Mouse (Mus musculus) CH12.LX (cell line): ENCODE measurements around the gene Grpel1.

Experiments
- CTCF ChIP-seq, 2 experiments: IDR thresholded peaks in 1 of 2; conservative IDR thresholded peaks in 1 of 2; 2 replicates each; pipeline ENCODE4 v1.5.1; 2011 to 2012; ENCODE audit warnings: low read depth in 2 of 2, low read length in 2 of 2, improper control_type of control experiment in 1 of 2, inconsistent platforms in 1 of 2, mild to moderate bottlenecking in 1 of 2, moderate library complexity in 1 of 2
- HCFC1 ChIP-seq: IDR thresholded peaks from 2 replicates; pipeline ENCODE4 v1.6.1; 2012; ENCODE audit warnings: low read depth, mild to moderate bottlenecking, inconsistent platforms, low read length, improper control_type of control experiment
- IRF4 ChIP-seq: IDR thresholded peaks from 2 replicates; pipeline ENCODE4 v1.6.1; 2014; ENCODE audit warnings: low read depth, mild to moderate bottlenecking, inconsistent platforms, low read length, improper control_type of control experiment
- MAFK ChIP-seq: IDR thresholded peaks from 2 replicates; pipeline ENCODE4 v1.6.1; 2011; ENCODE audit warnings: low read length, improper control_type of control experiment; ENCODE audit not compliant: insufficient replicate concordance
- POLR2A ChIP-seq: IDR thresholded peaks from 2 replicates; pipeline ENCODE4 v1.6.1; 2011; ENCODE audit warnings: low read depth, mild to moderate bottlenecking, improper control_type of control experiment, low read length
- SMC3 ChIP-seq: IDR thresholded peaks from 2 replicates; pipeline ENCODE4 v1.6.1; 2011; ENCODE audit warnings: low read depth, low read length, improper control_type of control experiment
- TCF12 ChIP-seq: IDR thresholded peaks from 2 replicates; pipeline ENCODE4 v1.6.1; 2014; ENCODE audit warnings: low read depth, mild to moderate bottlenecking, inconsistent platforms, low read length, improper control_type of control experiment
- USF2 ChIP-seq: conservative IDR thresholded peaks from 2 replicates; pipeline ENCODE4 v1.6.1; 2011; ENCODE audit warnings: low read depth, low read length, improper control_type of control experiment

GRCm38 (mm10) chr5:36452821-36453220, 12.0 kb upstream of the Grpel1 start:
- no peak for TF ChIP-seq POLR2A
- TF ChIP-seq SMC3, result no peak
- TF ChIP-seq CTCF (conservative IDR thresholded peaks at IDR 0.05 in 1 of 2, IDR thresholded peaks at IDR 0.05 in 1 of 2; ENCODE audit: low read depth in 2 of 2, low read length in 2 of 2), result no peak
- no peak for TF ChIP-seq IRF4
- TF ChIP-seq HCFC1, result no peak
- no peak for TF ChIP-seq MAFK
- TF ChIP-seq USF2, result no peak
- no peak for TF ChIP-seq TCF12
